8 mouse cellular contexts compared by ENCODE assay signal in the genomic region with DNA sequence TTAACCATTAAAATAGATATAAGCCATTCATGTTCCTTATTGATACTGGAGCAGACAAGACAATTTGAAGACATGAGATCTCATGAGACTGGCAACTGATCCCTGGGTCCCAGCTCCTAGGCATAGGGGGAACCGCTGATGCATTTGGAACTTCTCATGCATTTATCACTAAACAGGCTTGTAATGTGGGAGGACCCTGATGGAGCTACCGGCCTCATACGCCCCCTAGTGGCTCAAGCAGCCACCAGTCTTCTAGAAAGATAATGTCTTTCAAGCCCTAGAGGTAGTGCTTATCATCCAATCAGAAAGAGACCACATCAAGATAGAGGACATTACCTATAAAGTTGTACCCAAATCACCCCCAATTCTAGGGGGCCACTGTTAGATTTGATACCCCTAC.
DNase-seq lines count a peak whose midpoint lies in the region; ATAC-seq lines count a peak whose summit lies in the region.

No protein-coding gene starts in this region.

- no peaks in the 10 kb centered on the region for H3K36me3 ChIP-seq in embryonic facial prominence, embryonic 10.5 days (replicated peaks)
- no peaks in the 10 kb centered on the region for H3K36me3 ChIP-seq in limb, embryonic 10.5 days

- WGBS in embryonic facial prominence, embryonic 10.5 days = 14% methylated on average over 3 of the region's 3 CpGs
- WGBS in limb, embryonic 10.5 days = 11% methylated on average over 3 of the region's 3 CpGs

- H3K4me1 ChIP-seq in embryonic facial prominence, embryonic 10.5 days = no peaks in the 10 kb centered on the region
- no peaks in the 10 kb centered on the region for H3K4me1 ChIP-seq in limb, embryonic 10.5 days

- no peak overlapping the region for H3K27ac ChIP-seq in embryonic facial prominence, embryonic 10.5 days (replicated peaks)
- H3K27ac ChIP-seq in limb, embryonic 10.5 days = no peak overlapping the region

- H3K27me3 ChIP-seq in embryonic facial prominence, embryonic 10.5 days (replicated peaks; ENCODE audit: low read depth, poor library complexity, severe bottlenecking) = peaks cover 91% of the 10 kb centered on the region
- H3K27me3 ChIP-seq in limb, embryonic 10.5 days (ENCODE audit: low read depth, poor library complexity, severe bottlenecking) = peaks cover 91% of the 10 kb centered on the region

- H3K9me3 ChIP-seq in embryonic facial prominence, embryonic 10.5 days = no peaks in the 10 kb centered on the region
- H3K9me3 ChIP-seq in limb, embryonic 10.5 days (replicated peaks) = no peaks in the 10 kb centered on the region

- DNase-seq in urinary bladder, postnatal 25 days (ENCODE audit: low spot score) = peak; percentile 11
- DNase-seq in urinary bladder, adult 2 months (ENCODE audit: low spot score) = no peak
- DNase-seq in adrenal gland, adult 8-10 months = peak; percentile 7
- peak; percentile 65 for DNase-seq in embryonic facial prominence, embryonic 10.5 days (ENCODE audit: low spot score)
- DNase-seq in kidney, adult 9 months = peak; percentile 44
- DNase-seq in limb, embryonic 10.5 days (ENCODE audit: low spot score) = peak; percentile 52
- peak; percentile 69 for DNase-seq in retina, postnatal 1 day

- no peak for ATAC-seq in monocyte, adult 5-6 weeks (replicated peaks; ENCODE audit: insufficient number of reproducible peaks, low FRiP score, low TSS enrichment, poor library complexity, severe bottlenecking)

- no peak overlapping the region for H3K4me3 ChIP-seq in embryonic facial prominence, embryonic 10.5 days
- H3K4me3 ChIP-seq in limb, embryonic 10.5 days = no peak overlapping the region
